Mouse (Mus musculus) limb, embryonic 13.5 days (tissue): ENCODE measurements at regions not wholly inside any gene's neighbourhood (a gene's known extent, or its start where the extent isn't known, plus 50 kb on each side); places are given as distances from the start of the nearest gene placed in this dataset.

ENCODE experiments used
- ATAC-seq: fragments of 200-750 bp; cut with Nextera tagmentation; 2 replicates; pipeline ENCODE4 v1.8.0; 2017; ENCODE audit warnings: low read depth, moderate number of reproducible peaks, moderate TSS enrichment; ENCODE audit not compliant: low FRiP score
- H3K27ac ChIP-seq: fragments of 300-500 bp; sonication (generic); 2 replicates; pipeline ENCODE4 v1.5.1; 2015; ENCODE audit warnings: inconsistent platforms, mild to moderate bottlenecking, moderate library complexity
- H3K27me3 ChIP-seq: fragments of 300-500 bp; sonication (generic); 2 replicates; pipeline ENCODE4 v1.6.1; 2015; ENCODE audit warnings: mild to moderate bottlenecking, inconsistent platforms
- H3K36me3 ChIP-seq: fragments of 300-500 bp; sonication (generic); 2 replicates; pipeline ENCODE4 v1.6.1; 2015; ENCODE audit warnings: inconsistent platforms, mild to moderate bottlenecking, moderate library complexity
- H3K4me1 ChIP-seq: fragments of 300-500 bp; sonication (generic); 2 replicates; pipeline ENCODE4 v1.6.1; 2015; ENCODE audit warnings: inconsistent platforms
- H3K4me2 ChIP-seq: fragments of 300-500 bp; sonication (generic); replicated peaks from 2 replicates; pipeline ENCODE4 v1.6.1; 2015; ENCODE audit warnings: inconsistent platforms, mild to moderate bottlenecking, moderate library complexity
- H3K4me3 ChIP-seq: fragments of 300-500 bp; sonication (generic); 2 replicates; pipeline ENCODE4 v1.5.1; 2015; ENCODE audit warnings: moderate library complexity, mild to moderate bottlenecking, inconsistent platforms
- H3K9ac ChIP-seq: fragments of 300-500 bp; sonication (generic); 2 replicates; pipeline ENCODE4 v1.6.1; 2015; ENCODE audit warnings: mild to moderate bottlenecking, inconsistent platforms
- H3K9me3 ChIP-seq: fragments of 300-500 bp; sonication (generic); 2 replicates; pipeline ENCODE4 v1.6.1; 2016; ENCODE audit warnings: inconsistent platforms
- WGBS: fragments of 180-500 bp; shearing (Covaris S2); methylation state at CpG from one replicate; pipeline ENCODE4 v1.1.7; 2015; 5-methylcytosine and 5-hydroxymethylcytosine counted together

GRCm38 (mm10) chr16:29822843-29823401 is 241.3 kb upstream of the Hes1 start:
- H3K4me1 ChIP-seq, result peaks cover 30% of the 10 kb centered on the region
- no peaks in the 10 kb centered on the region for H3K36me3 ChIP-seq
- no peaks in the 10 kb centered on the region for H3K27me3 ChIP-seq
- 63% methylated on average over 8 of the region's 8 CpGs for WGBS
- no peak overlapping the region for H3K4me2 ChIP-seq
- H3K27ac ChIP-seq, result no peak overlapping the region
- peaks cover 2% of the 10 kb centered on the region for H3K9me3 ChIP-seq
- no peak; the same call in 1 of the 2 replicates for ATAC-seq
- H3K4me3 ChIP-seq, result no peak overlapping the region
- no peak overlapping the region for H3K9ac ChIP-seq

GRCm38 (mm10) chr16:29826927-29827326 is 237.3 kb upstream of the Hes1 start:
- H3K36me3 ChIP-seq, result no peaks in the 10 kb centered on the region
- ATAC-seq, result no peak
- peaks cover 6% of the 10 kb centered on the region for H3K9me3 ChIP-seq
- no peak overlapping the region for H3K4me2 ChIP-seq
- H3K27ac ChIP-seq, result no peak overlapping the region
- WGBS, result 75% methylated on average over 5 of the region's 5 CpGs
- H3K9ac ChIP-seq, result no peak overlapping the region
- H3K27me3 ChIP-seq, result no peaks in the 10 kb centered on the region
- H3K4me3 ChIP-seq, result no peak overlapping the region
- peaks cover 30% of the 10 kb centered on the region for H3K4me1 ChIP-seq

- H3K9ac ChIP-seq, result no peak overlapping the region
- H3K27ac ChIP-seq, result no peak overlapping the region
- H3K9me3 ChIP-seq, result peaks cover 6% of the 10 kb centered on the region
- H3K4me3 ChIP-seq, result no peak overlapping the region
- H3K36me3 ChIP-seq, result no peaks in the 10 kb centered on the region
- 97% methylated on average over 1 of the region's 1 CpGs for WGBS
- no peak for ATAC-seq
- H3K4me1 ChIP-seq, result peaks cover 22% of the 10 kb centered on the region
- H3K4me2 ChIP-seq, result no peak overlapping the region
- no peaks in the 10 kb centered on the region for H3K27me3 ChIP-seq
Observed at GRCm38 (mm10) chr16:29827776-29828175, 236.4 kb upstream of the Hes1 start.

- Histone ChIP-seq H3K27ac (no peak overlapping the region), H3K4me3 (no peak overlapping the region), H3K4me1 (peaks cover 22% of the 10 kb centered on the region), H3K9me3 (peaks cover 6% of the 10 kb centered on the region), H3K4me2 (no peak overlapping the region), H3K9ac (no peak overlapping the region), H3K27me3 (no peaks in the 10 kb centered on the region), H3K36me3 (no peaks in the 10 kb centered on the region)
- no peak for ATAC-seq
- WGBS, result 81% methylated on average over 9 of the region's 9 CpGs
Observed at GRCm38 (mm10) chr16:29829457-29829856, 234.7 kb upstream of the Hes1 start.

GRCm38 (mm10) chr16:29830101-29830500 is 234.1 kb upstream of the Hes1 start:
- Histone ChIP-seq H3K36me3 (no peaks in the 10 kb centered on the region), H3K27ac (peak overlapping the region; percentile 33; the same call in 1 of the 2 replicates), H3K27me3 (no peaks in the 10 kb centered on the region), H3K9me3 (peaks cover 6% of the 10 kb centered on the region), H3K4me1 (peaks cover 22% of the 10 kb centered on the region), H3K4me2 (no peak overlapping the region), H3K4me3 (no peak overlapping the region), H3K9ac (no peak overlapping the region)
- ATAC-seq, result no peak

- Histone ChIP-seq H3K36me3 (no peaks in the 10 kb centered on the region), H3K4me1 (peaks cover 36% of the 10 kb centered on the region), H3K27me3 (no peaks in the 10 kb centered on the region), H3K4me3 (no peak overlapping the region), H3K9ac (no peak overlapping the region), H3K27ac (no peak overlapping the region), H3K4me2 (no peak overlapping the region), H3K9me3 (no peaks in the 10 kb centered on the region)
- no peak for ATAC-seq
- 39% methylated on average over 11 of the region's 11 CpGs for WGBS
Observed at GRCm38 (mm10) chr16:29833298-29833697, 230.9 kb upstream of the Hes1 start.

GRCm38 (mm10) chr16:29833875-29834274 is 230.3 kb upstream of the Hes1 start:
- Histone ChIP-seq H3K27ac (no peak overlapping the region), H3K36me3 (no peaks in the 10 kb centered on the region), H3K27me3 (no peaks in the 10 kb centered on the region), H3K9me3 (no peaks in the 10 kb centered on the region), H3K4me3 (no peak overlapping the region), H3K4me1 (peaks cover 41% of the 10 kb centered on the region), H3K4me2 (no peak overlapping the region), H3K9ac (no peak overlapping the region)
- 74% methylated on average over 6 of the region's 6 CpGs for WGBS
- no peak for ATAC-seq

GRCm38 (mm10) chr16:29834669-29835068 is 229.5 kb upstream of the Hes1 start:
- Histone ChIP-seq H3K4me1 (peaks cover 42% of the 10 kb centered on the region), H3K27ac (no peak overlapping the region), H3K4me3 (no peak overlapping the region), H3K9me3 (no peaks in the 10 kb centered on the region), H3K4me2 (no peak overlapping the region), H3K36me3 (no peaks in the 10 kb centered on the region), H3K27me3 (no peaks in the 10 kb centered on the region), H3K9ac (no peak overlapping the region)
- 71% methylated on average over 6 of the region's 6 CpGs for WGBS
- no peak for ATAC-seq

- Histone ChIP-seq H3K9ac (peak overlapping the region; percentile 25; the same call in 1 of the 2 replicates), H3K9me3 (no peaks in the 10 kb centered on the region), H3K4me3 (peak overlapping the region; percentile 15), H3K36me3 (no peaks in the 10 kb centered on the region), H3K4me2 (peak overlapping the region; percentile 54), H3K4me1 (peaks cover 38% of the 10 kb centered on the region), H3K27ac (no peak overlapping the region), H3K27me3 (no peaks in the 10 kb centered on the region)
- 12% methylated on average over 14 of the region's 14 CpGs for WGBS
- no peak for ATAC-seq
Observed at GRCm38 (mm10) chr16:29837025-29837629, 227.1 kb upstream of the Hes1 start.

- 74% methylated on average over 5 of the region's 5 CpGs for WGBS
- Histone ChIP-seq H3K4me2 (no peak overlapping the region), H3K4me1 (peaks cover 38% of the 10 kb centered on the region), H3K36me3 (no peaks in the 10 kb centered on the region), H3K9me3 (no peaks in the 10 kb centered on the region), H3K27me3 (no peaks in the 10 kb centered on the region), H3K4me3 (no peak overlapping the region), H3K27ac (no peak overlapping the region), H3K9ac (no peak overlapping the region)
- ATAC-seq, result no peak
Observed at GRCm38 (mm10) chr16:29837874-29838273, 226.3 kb upstream of the Hes1 start.

- Histone ChIP-seq H3K9me3 (no peaks in the 10 kb centered on the region), H3K27me3 (no peaks in the 10 kb centered on the region), H3K4me1 (peaks cover 36% of the 10 kb centered on the region), H3K9ac (peak overlapping the region; percentile 54), H3K4me3 (peak overlapping the region; percentile 30), H3K4me2 (peak overlapping the region; percentile 63), H3K36me3 (no peaks in the 10 kb centered on the region), H3K27ac (peak overlapping the region; percentile 87)
- ATAC-seq, result peak; percentile 69
- WGBS, result 4% methylated on average over 28 of the region's 28 CpGs
Observed at GRCm38 (mm10) chr16:29838981-29839661, 225.1 kb upstream of the Hes1 start.

GRCm38 (mm10) chr16:29839662-29840001 is 224.6 kb upstream of the Hes1 start:
- Histone ChIP-seq H3K36me3 (no peaks in the 10 kb centered on the region), H3K4me3 (peak overlapping the region; percentile 30), H3K9me3 (no peaks in the 10 kb centered on the region), H3K9ac (peak overlapping the region; percentile 54; the same call in 1 of the 2 replicates), H3K27me3 (no peaks in the 10 kb centered on the region), H3K4me1 (peaks cover 41% of the 10 kb centered on the region), H3K4me2 (peak overlapping the region; percentile 63), H3K27ac (peak overlapping the region; percentile 87)
- 6% methylated on average over 6 of the region's 6 CpGs for WGBS
- ATAC-seq, result peak; percentile 58; the same call in 1 of the 2 replicates
